Mouse (Mus musculus) CH12.LX (cell line): ENCODE data around the gene Ralgapa1. TPM values are rescaled to one million over a fixed set of nuclear protein-coding genes. Genes with fewer than 3 reads are reported as not detected.

Source experiments
- DNase-seq: peaks from one replicate; pipeline ENCODE4 v3.0.0-alpha.2; 2013; ENCODE audit errors: extremely low read depth
- H3K27ac ChIP-seq: 2 replicates; pipeline ENCODE4 v1.5.1; 2012; ENCODE audit warnings: low read depth, mild to moderate bottlenecking, control low read depth, moderate library complexity; ENCODE audit not compliant: insufficient read depth
- H3K27me3 ChIP-seq: replicated peaks from 2 replicates; pipeline ENCODE3; 2012; ENCODE audit warnings: inconsistent platforms
- H3K36me3 ChIP-seq, 2 experiments: replicated peaks in 1 of 2; 2 replicates each; pipeline versions ENCODE3 to v1.6.1; 2012; ENCODE audit warnings: inconsistent platforms in 1 of 2, low read length in 1 of 2, mild to moderate bottlenecking in 1 of 2, mixed read lengths in 1 of 2, moderate library complexity in 1 of 2; ENCODE audit not compliant: control insufficient read depth in 1 of 2, insufficient read depth in 1 of 2
- H3K4me1 ChIP-seq, 2 experiments: 2 replicates each; pipeline ENCODE4 v1.6.1; 2012; ENCODE audit warnings: inconsistent platforms in 1 of 2, moderate library complexity in 1 of 2; ENCODE audit not compliant: insufficient read depth in 2 of 2, control insufficient read depth in 1 of 2
- H3K4me2 ChIP-seq: 2 replicates; pipeline ENCODE4 v1.6.1; 2012; ENCODE audit warnings: low read depth, mild to moderate bottlenecking, control low read depth; ENCODE audit not compliant: poor library complexity, insufficient read depth, severe bottlenecking
- H3K4me3 ChIP-seq, 3 experiments: fragments of 150-350 bp in 1 of 3; sonication (generic) in 1 of 3; replicated peaks in 1 of 3; 2 replicates each; pipeline versions ENCODE3 to v1.5.1; 2011 to 2012; ENCODE audit warnings: low read depth in 2 of 3, low read length in 2 of 3, mild to moderate bottlenecking in 2 of 3, moderate library complexity in 2 of 3, control low read depth in 1 of 3, improper control_type of control experiment in 1 of 3, inconsistent platforms in 1 of 3, mixed read lengths in 1 of 3; ENCODE audit not compliant: poor library complexity in 1 of 3
- H3K79me2 ChIP-seq: replicated peaks from 2 replicates; pipeline ENCODE4 v1.6.1; 2012; ENCODE audit warnings: mild to moderate bottlenecking, moderate library complexity; ENCODE audit not compliant: control insufficient read depth, poor library complexity, insufficient read depth, severe bottlenecking; ENCODE audit errors: extremely low read depth
- H3K9ac ChIP-seq: 2 replicates; pipeline ENCODE4 v1.6.1; 2012; ENCODE audit warnings: low read depth, mild to moderate bottlenecking, control low read depth, moderate library complexity; ENCODE audit not compliant: insufficient read depth
- H3K9me3 ChIP-seq: replicated peaks from 2 replicates; pipeline ENCODE3; 2012; ENCODE audit warnings: low read length, inconsistent platforms, mixed read lengths
- CTCF ChIP-seq, 2 experiments: IDR thresholded peaks in 1 of 2; conservative IDR thresholded peaks in 1 of 2; 2 replicates each; pipeline ENCODE4 v1.5.1; 2011 to 2012; ENCODE audit warnings: low read depth in 2 of 2, low read length in 2 of 2, improper control_type of control experiment in 1 of 2, inconsistent platforms in 1 of 2, mild to moderate bottlenecking in 1 of 2, moderate library complexity in 1 of 2
- GABPA ChIP-seq: IDR thresholded peaks from 2 replicates; pipeline ENCODE4 v1.6.1; 2012; ENCODE audit warnings: low read depth, low read length, improper control_type of control experiment, inconsistent platforms; ENCODE audit not compliant: insufficient replicate concordance
- JUND ChIP-seq: conservative IDR thresholded peaks from 2 replicates; pipeline ENCODE4 v1.6.1; 2011; ENCODE audit warnings: low read depth, low read length, improper control_type of control experiment
- KAT2A ChIP-seq: IDR thresholded peaks from 2 replicates; pipeline ENCODE4 v1.6.1; 2012; ENCODE audit warnings: low read length, improper control_type of control experiment, inconsistent platforms; ENCODE audit not compliant: insufficient replicate concordance
- MAX ChIP-seq: IDR thresholded peaks from 2 replicates; pipeline ENCODE4 v1.6.1; 2011; ENCODE audit warnings: low read length, improper control_type of control experiment
- MAZ ChIP-seq: IDR thresholded peaks from 2 replicates; pipeline ENCODE4 v1.6.1; 2012; ENCODE audit warnings: low read depth, mild to moderate bottlenecking, inconsistent platforms, low read length, improper control_type of control experiment, moderate library complexity
- MEF2A ChIP-seq: IDR thresholded peaks from 2 replicates; pipeline ENCODE4 v1.6.1; 2014; ENCODE audit warnings: low read depth, mild to moderate bottlenecking, inconsistent platforms, low read length, improper control_type of control experiment, borderline replicate concordance
- NRF1 ChIP-seq: IDR thresholded peaks from 2 replicates; pipeline ENCODE4 v1.6.1; 2014; ENCODE audit warnings: low read depth, mild to moderate bottlenecking, inconsistent platforms, low read length, improper control_type of control experiment, moderate library complexity
- POLR2AphosphoS2 ChIP-seq: IDR thresholded peaks from 2 replicates; pipeline ENCODE4 v1.6.1; 2011; ENCODE audit warnings: low read depth, low read length, improper control_type of control experiment
- RAD21 ChIP-seq: IDR thresholded peaks from 2 replicates; pipeline ENCODE4 v1.6.1; 2011; ENCODE audit warnings: low read depth, mild to moderate bottlenecking, low read length, improper control_type of control experiment, moderate library complexity
- RCOR1 ChIP-seq: conservative IDR thresholded peaks from 2 replicates; pipeline ENCODE4 v1.6.1; 2012; ENCODE audit warnings: low read depth, mild to moderate bottlenecking, inconsistent platforms, low read length, improper control_type of control experiment
- SMC3 ChIP-seq: IDR thresholded peaks from 2 replicates; pipeline ENCODE4 v1.6.1; 2011; ENCODE audit warnings: low read depth, low read length, improper control_type of control experiment
- TBP ChIP-seq: conservative IDR thresholded peaks from 2 replicates; pipeline ENCODE4 v1.6.1; 2011; ENCODE audit warnings: low read depth, low read length, improper control_type of control experiment
- USF2 ChIP-seq: conservative IDR thresholded peaks from 2 replicates; pipeline ENCODE4 v1.6.1; 2011; ENCODE audit warnings: low read depth, low read length, improper control_type of control experiment
- ZC3H11A ChIP-seq: IDR thresholded peaks from 2 replicates; pipeline ENCODE4 v1.6.1; 2012; ENCODE audit warnings: low read depth, mild to moderate bottlenecking, inconsistent platforms, low read length, improper control_type of control experiment
- ZKSCAN1 ChIP-seq: IDR thresholded peaks from 2 replicates; pipeline ENCODE4 v1.6.1; 2012; ENCODE audit warnings: low read depth, inconsistent platforms, low read length, improper control_type of control experiment, borderline replicate concordance
- dilution Hi-C: fragments of 300-500 bp; cut with MboI; formaldehyde crosslinking; loops from 2 replicates; pipeline ENCODE4 v1.14.3; 2020; ENCODE audit warnings: low sequenced_read_pairs; ENCODE audit not compliant: extremely low pct_unique_long_range_greater_than_20kb, extremely low pct_ligation_motif_present
- in situ Hi-C: fragments of 300-500 bp; cut with MboI; formaldehyde crosslinking; loops from 3 replicates; pipeline ENCODE4 v1.14.3; 2019; ENCODE audit warnings: low sequenced_read_pairs, low pct_ligation_motif_present, low pct_unique_long_range_greater_than_20kb, mixed read lengths
- polyA plus RNA-seq: library from polyadenylated mRNA; unstranded; fragments of >175 nt; gene quantifications from 2 replicates; pipeline ENCODE4 v1.2.1, GENCODE M21; 2012; ENCODE audit warnings: low read depth; ENCODE audit not compliant: insufficient read length
- total RNA-seq, 2 experiments: library from RNA; depleted of rRNA; stranded (reverse); fragments of 300-350 nt in 1 of 2; fragments of >200 nt in 1 of 2; gene quantifications; 2 replicates each; pipeline ENCODE4 v1.2.3; 2012 to 2014

Ralgapa1 gene
- total and polyA plus RNA-seq, 3 experiments = 10.3 to 24.4 (median 19.2) TPM

DNA sequence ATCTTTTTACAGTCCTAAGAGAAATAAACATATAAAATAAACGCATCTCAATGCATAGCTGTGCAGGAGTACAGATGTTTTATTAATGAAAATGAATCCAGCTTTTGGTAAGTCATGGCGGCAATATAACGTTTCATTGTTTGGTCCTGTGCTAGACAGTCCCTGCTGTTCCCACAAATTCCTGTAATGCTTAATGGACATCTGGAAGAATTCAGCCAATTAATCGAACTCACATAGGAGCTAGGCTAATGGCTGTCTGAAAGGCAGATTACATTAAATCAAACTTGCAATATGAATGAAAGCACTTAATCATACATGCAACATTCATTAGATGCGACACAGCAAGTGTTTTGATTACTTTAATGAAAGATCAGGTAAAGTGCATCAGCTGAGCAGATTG, 254.1 kb downstream of the Ralgapa1 start:
- no peaks in the 10 kb centered on the region for H3K9me3 ChIP-seq
- no peaks in the 10 kb centered on the region for H3K79me2 ChIP-seq
- H3K9ac ChIP-seq = no peak overlapping the region
- TF ChIP-seq GABPA = no peak
- TF ChIP-seq NRF1 = no peak
- no peak for TF ChIP-seq USF2
- TF ChIP-seq KAT2A = no peak
- no peak for TF ChIP-seq SMC3
- no peak for TF ChIP-seq MEF2A
- TF ChIP-seq POLR2AphosphoS2 = no peak
- TF ChIP-seq TBP = no peak
- no peak for TF ChIP-seq ZC3H11A
- no peak for TF ChIP-seq MAZ
- TF ChIP-seq JUND = no peak
- no peak for TF ChIP-seq ZKSCAN1
- TF ChIP-seq MAX = no peak
- no peak for TF ChIP-seq RAD21
- TF ChIP-seq RCOR1 = no peak
- no peak for DNase-seq
- dilution Hi-C loops (no loop called here), in situ Hi-C loops (no loop called here)
- no peak overlapping the region for H3K4me2 ChIP-seq
- no peak overlapping the region for H3K4me3 ChIP-seq
- no peaks in the 10 kb centered on the region for H3K36me3 ChIP-seq
- H3K27ac ChIP-seq = no peak overlapping the region
- no peaks in the 10 kb centered on the region for H3K27me3 ChIP-seq
- no peaks in the 10 kb centered on the region; a peak in 1 of 4 replicates for H3K4me1 ChIP-seq

DNA sequence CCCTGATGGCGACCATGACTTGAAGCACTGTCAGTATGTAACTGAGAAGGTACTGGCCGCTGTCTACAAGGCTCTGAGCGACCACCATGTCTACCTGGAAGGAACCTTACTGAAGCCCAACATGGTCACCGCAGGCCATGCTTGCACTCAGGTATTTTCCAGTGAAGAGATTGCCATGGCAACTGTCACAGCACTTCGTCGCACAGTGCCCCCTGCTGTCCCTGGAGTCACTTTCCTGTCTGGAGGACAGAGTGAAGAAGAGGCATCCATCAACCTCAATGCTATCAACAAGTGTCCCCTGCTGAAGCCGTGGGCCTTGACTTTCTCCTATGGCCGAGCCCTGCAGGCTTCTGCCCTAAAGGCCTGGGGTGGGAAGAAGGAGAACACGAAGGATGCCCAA, 255.1 kb downstream of the Ralgapa1 start:
- peaks cover 0 to under 1% of the 10 kb centered on the region in 2 experiments; a peak in 1 of 4 replicates for H3K4me1 ChIP-seq
- H3K36me3 ChIP-seq = no peaks in the 10 kb centered on the region
- H3K4me3 ChIP-seq = no peak overlapping the region
- H3K4me2 ChIP-seq = no peak overlapping the region
- dilution Hi-C loops = no loop called here
- no peaks in the 10 kb centered on the region for H3K79me2 ChIP-seq
- no peak overlapping the region for H3K9ac ChIP-seq
- H3K9me3 ChIP-seq = no peaks in the 10 kb centered on the region
- no peaks in the 10 kb centered on the region for H3K27me3 ChIP-seq
- H3K27ac ChIP-seq = no peak overlapping the region
- in situ Hi-C loops = no loop called here
- TF ChIP-seq SMC3 (peak; percentile 38), ZKSCAN1 (no peak), CTCF (conservative IDR thresholded peaks at IDR 0.05 in 1 of 2, IDR thresholded peaks at IDR 0.05 in 1 of 2; ENCODE audit: low read depth in 2 of 2, low read length in 2 of 2) (peak in 1 of 2 experiments; percentile 54; a peak in 2 of 4 replicates)
- DNase-seq = peak; percentile 13
